Mouse (Mus musculus) embryonic facial prominence, embryonic 14.5 days (tissue): ENCODE results near the gene Pfkfb2. TPM values are rescaled to one million over a fixed set of nuclear protein-coding genes. Genes with fewer than 3 reads are reported as not detected.
"Not testable (repeated sequence)": the region's sequence is repeated elsewhere in the genome, so short reads cannot be mapped to it uniquely, and the experiment has no call there.

Experiments used
- ATAC-seq: fragments of 200-750 bp; cut with Nextera tagmentation; 2 replicates; pipeline ENCODE4 v1.8.0; 2017; ENCODE audit warnings: low read depth, moderate number of reproducible peaks, moderate TSS enrichment
- DNase-seq: peaks from one replicate; pipeline ENCODE4 v3.0.0-alpha.2; 2015; ENCODE audit warnings: low spot score
- H3K27ac ChIP-seq: fragments of 300-500 bp; sonication (generic); replicated peaks from 2 replicates; pipeline ENCODE4 v1.5.1; 2014; ENCODE audit warnings: low read depth, mild to moderate bottlenecking, low read length, moderate library complexity
- H3K27me3 ChIP-seq: fragments of 300-500 bp; sonication (generic); replicated peaks from 2 replicates; pipeline ENCODE4 v1.6.1; 2014; ENCODE audit warnings: low read length; ENCODE audit not compliant: control insufficient read depth, insufficient read depth
- H3K36me3 ChIP-seq: fragments of 300-500 bp; sonication (generic); 2 replicates; pipeline ENCODE4 v1.6.1; 2014; ENCODE audit warnings: low read length, mixed read lengths; ENCODE audit not compliant: control insufficient read depth, insufficient read depth
- H3K4me1 ChIP-seq: fragments of 300-500 bp; sonication (generic); 2 replicates; pipeline ENCODE4 v1.6.1; 2014; ENCODE audit warnings: antibody characterized with exemption, low read length; ENCODE audit not compliant: control insufficient read depth, insufficient read depth
- H3K4me2 ChIP-seq: fragments of 300-500 bp; sonication (generic); 2 replicates; pipeline ENCODE4 v1.6.1; 2014; ENCODE audit warnings: low read depth, mild to moderate bottlenecking, low read length, moderate library complexity, mixed read lengths
- H3K4me3 ChIP-seq: fragments of 300-500 bp; sonication (generic); 2 replicates; pipeline ENCODE4 v1.5.1; 2014; ENCODE audit warnings: low read depth, mild to moderate bottlenecking, low read length
- H3K9ac ChIP-seq: fragments of 300-500 bp; sonication (generic); 2 replicates; pipeline ENCODE4 v1.6.1; 2014; ENCODE audit warnings: low read depth, mild to moderate bottlenecking, low read length, moderate library complexity, mixed read lengths
- H3K9me3 ChIP-seq: fragments of 300-500 bp; sonication (generic); 2 replicates; pipeline ENCODE4 v1.6.1; 2016; ENCODE audit warnings: low read length; ENCODE audit not compliant: control insufficient read depth
- WGBS: fragments of 180-500 bp; shearing (Covaris S2); extraction: QIAGEN DNeasy Blood & Tissue Kit; methylation state at CpG from one replicate; pipeline ENCODE4 v1.1.7; 2014; 5-methylcytosine and 5-hydroxymethylcytosine counted together
- polyA plus RNA-seq: library from polyadenylated mRNA; unstranded; fragments of >200 nt; fragmentation: Nextera tagmentation; extraction: Ambion mirVana; gene quantifications from 2 replicates; pipeline ENCODE4 v1.2.1, GENCODE M21; 2014

The Pfkfb2 gene
- polyA plus RNA-seq, 1 experiment from 2014 or later, result 8.0 TPM

- H3K9me3 ChIP-seq, result no peaks in the 10 kb centered on the region
- DNase-seq (no peak), ATAC-seq (no peak)
- H3K9ac ChIP-seq, result no peak overlapping the region
- H3K27me3 ChIP-seq, result no peaks in the 10 kb centered on the region
- WGBS, result 87% methylated on average over 5 of the region's 5 CpGs
- H3K4me2 ChIP-seq, result no peak overlapping the region
- peaks cover 69% of the 10 kb centered on the region for H3K36me3 ChIP-seq
- H3K4me3 ChIP-seq, result no peak overlapping the region
- H3K4me1 ChIP-seq, result no peaks in the 10 kb centered on the region
- no peak overlapping the region for H3K27ac ChIP-seq
Observed at GRCm38 (mm10) chr1:130698601-130699000, 30.5 kb downstream of the Pfkfb2 start.

GRCm38 (mm10) chr1:130683905-130684304 lies 45.1 kb downstream of the Pfkfb2 start:
- 38% methylated on average over 1 of the region's 1 CpGs for WGBS
- DNase-seq (no peak), ATAC-seq (no peak)
- no peaks in the 10 kb centered on the region for H3K36me3 ChIP-seq
- H3K4me3 ChIP-seq, result no peak overlapping the region
- H3K27me3 ChIP-seq, result no peaks in the 10 kb centered on the region
- H3K9ac ChIP-seq, result no peak overlapping the region
- no peak overlapping the region for H3K27ac ChIP-seq
- H3K4me2 ChIP-seq, result no peak overlapping the region
- no peaks in the 10 kb centered on the region for H3K9me3 ChIP-seq
- no peaks in the 10 kb centered on the region for H3K4me1 ChIP-seq

- DNase-seq (no peak), ATAC-seq (no peak)
- H3K9me3 ChIP-seq, result no peaks in the 10 kb centered on the region
- no peaks in the 10 kb centered on the region for H3K4me1 ChIP-seq
- H3K36me3 ChIP-seq, result no peaks in the 10 kb centered on the region
- H3K9ac ChIP-seq, result no peak overlapping the region
- H3K4me3 ChIP-seq, result no peak overlapping the region
- no peak overlapping the region for H3K4me2 ChIP-seq
- H3K27ac ChIP-seq, result no peak overlapping the region
- no peaks in the 10 kb centered on the region for H3K27me3 ChIP-seq
- WGBS, result 66% methylated on average over 6 of the region's 6 CpGs
Observed at GRCm38 (mm10) chr1:130681656-130682413, 47.2 kb downstream of the Pfkfb2 start.

- H3K27ac ChIP-seq, result no peak overlapping the region
- WGBS, result 87% methylated on average over 2 of the region's 2 CpGs
- H3K4me3 ChIP-seq, result no peak overlapping the region
- H3K9ac ChIP-seq, result no peak overlapping the region
- no peak overlapping the region for H3K4me2 ChIP-seq
- no peaks in the 10 kb centered on the region for H3K27me3 ChIP-seq
- no peaks in the 10 kb centered on the region for H3K9me3 ChIP-seq
- ATAC-seq (no peak), DNase-seq (no peak)
- H3K36me3 ChIP-seq, result no peaks in the 10 kb centered on the region
- no peaks in the 10 kb centered on the region for H3K4me1 ChIP-seq
Observed at GRCm38 (mm10) chr1:130681075-130681474, 48.0 kb downstream of the Pfkfb2 start.

- H3K4me1 ChIP-seq, result no peaks in the 10 kb centered on the region
- H3K9ac ChIP-seq, result no peak overlapping the region
- H3K27me3 ChIP-seq, result no peaks in the 10 kb centered on the region
- no peak overlapping the region for H3K4me2 ChIP-seq
- WGBS, result 85% methylated on average over 2 of the region's 2 CpGs
- DNase-seq (no peak), ATAC-seq (no peak)
- no peak overlapping the region for H3K27ac ChIP-seq
- no peak overlapping the region for H3K4me3 ChIP-seq
- H3K36me3 ChIP-seq, result no peaks in the 10 kb centered on the region
- no peaks in the 10 kb centered on the region for H3K9me3 ChIP-seq
Observed at GRCm38 (mm10) chr1:130678551-130678950, 50.5 kb downstream of the Pfkfb2 start.

- 85% methylated on average over 5 of the region's 5 CpGs for WGBS
- not testable (repeated sequence) for H3K27me3 ChIP-seq, DNase-seq, H3K4me2 ChIP-seq, H3K9ac ChIP-seq, H3K4me3 ChIP-seq, H3K36me3 ChIP-seq, H3K9me3 ChIP-seq, H3K27ac ChIP-seq, ATAC-seq, H3K4me1 ChIP-seq
Observed at GRCm38 (mm10) chr1:130663576-130663975, 65.5 kb downstream of the Pfkfb2 start.

GRCm38 (mm10) chr1:130661454-130661853 lies 67.6 kb downstream of the Pfkfb2 start, which contains the start of gene C4bp:
Gene C4bp, minus strand, starts transcription at chr1:130661632.
- Histone ChIP-seq H3K36me3 (no peaks in the 10 kb centered on the region), H3K27ac (no peak within 1 kb of the TSS), H3K4me2 (no peak within 1 kb of the TSS), H3K9me3 (no peaks in the 10 kb centered on the region), H3K4me3 (no peak within 1 kb of the TSS), H3K4me1 (no peaks in the 10 kb centered on the region), H3K9ac (no peak within 1 kb of the TSS), H3K27me3 (no peaks in the 10 kb centered on the region)
- no peak for DNase-seq
- WGBS, result 49% methylated on average over 3 of the region's 3 CpGs
- ATAC-seq, result no peak

- WGBS, result 29% methylated on average over 5 of the region's 5 CpGs
- H3K4me2 ChIP-seq, ATAC-seq, DNase-seq, H3K4me3 ChIP-seq, H3K4me1 ChIP-seq, H3K27me3 ChIP-seq, H3K36me3 ChIP-seq, H3K9ac ChIP-seq, H3K9me3 ChIP-seq, H3K27ac ChIP-seq: not testable (repeated sequence)
Observed at GRCm38 (mm10) chr1:130659641-130660040, 69.4 kb downstream of the Pfkfb2 start.

GRCm38 (mm10) chr1:130644103-130644502 lies 85.0 kb downstream of the Pfkfb2 start:
- Histone ChIP-seq H3K9ac (no peak overlapping the region), H3K36me3 (no peaks in the 10 kb centered on the region), H3K4me2 (no peak overlapping the region), H3K27ac (no peak overlapping the region), H3K4me3 (no peak overlapping the region), H3K4me1 (no peaks in the 10 kb centered on the region), H3K27me3 (no peaks in the 10 kb centered on the region), H3K9me3 (no peaks in the 10 kb centered on the region)
- 67% methylated on average over 4 of the region's 4 CpGs for WGBS
- peak; percentile 4 for DNase-seq
- ATAC-seq, result peak; percentile 22; the same call in 1 of the 2 replicates
